Mouse (Mus musculus) limb, embryonic 14.5 days (tissue): ENCODE measurements around the gene Fkbp14. TPM values are rescaled to one million over a fixed set of nuclear protein-coding genes. Genes with fewer than 3 reads are reported as not detected.

ENCODE experiments used
- ATAC-seq: fragments of 200-750 bp; cut with Nextera tagmentation; 2 replicates; pipeline ENCODE4 v1.8.0; 2017; ENCODE audit warnings: low read depth, moderate number of reproducible peaks, moderate TSS enrichment; ENCODE audit not compliant: low FRiP score
- DNase-seq: peaks from one replicate; pipeline ENCODE4 v3.0.0-alpha.2; 2015; ENCODE audit warnings: low spot score
- H3K27ac ChIP-seq: fragments of 300-500 bp; sonication (generic); replicated peaks from 2 replicates; pipeline ENCODE4 v1.5.1; 2014; ENCODE audit warnings: low read depth, mild to moderate bottlenecking, low read length, moderate library complexity, mixed read lengths
- H3K27me3 ChIP-seq: fragments of 300-500 bp; sonication (generic); 2 replicates; pipeline ENCODE4 v1.6.1; 2014; ENCODE audit warnings: low read length, mixed read lengths; ENCODE audit not compliant: control insufficient read depth, insufficient read depth
- H3K36me3 ChIP-seq: fragments of 300-500 bp; sonication (generic); 2 replicates; pipeline ENCODE4 v1.6.1; 2014; ENCODE audit warnings: mild to moderate bottlenecking, low read length, moderate library complexity, mixed read lengths; ENCODE audit not compliant: control insufficient read depth, insufficient read depth
- H3K4me1 ChIP-seq: fragments of 300-500 bp; sonication (generic); 2 replicates; pipeline ENCODE4 v1.6.1; 2014; ENCODE audit warnings: antibody characterized with exemption, low read length, mixed read lengths; ENCODE audit not compliant: control insufficient read depth, insufficient read depth
- H3K4me2 ChIP-seq: fragments of 300-500 bp; sonication (generic); replicated peaks from 2 replicates; pipeline ENCODE4 v1.6.1; 2014; ENCODE audit warnings: low read depth, mild to moderate bottlenecking, low read length, moderate library complexity; ENCODE audit not compliant: severe bottlenecking
- H3K4me3 ChIP-seq: fragments of 300-500 bp; sonication (generic); replicated peaks from 2 replicates; pipeline ENCODE4 v1.5.1; 2014; ENCODE audit warnings: low read length
- H3K9ac ChIP-seq: fragments of 300-500 bp; sonication (generic); 2 replicates; pipeline ENCODE4 v1.6.1; 2014; ENCODE audit warnings: mild to moderate bottlenecking, low read depth, low read length, moderate library complexity; ENCODE audit not compliant: severe bottlenecking
- H3K9me3 ChIP-seq: fragments of 300-500 bp; sonication (generic); 2 replicates; pipeline ENCODE4 v1.6.1; 2016; ENCODE audit warnings: low read length; ENCODE audit not compliant: control insufficient read depth
- POLR2A ChIP-seq: fragments of 200-500 bp; IDR thresholded peaks from 2 replicates; pipeline ENCODE4 v1.8.0; 2012; ENCODE audit warnings: inconsistent platforms, mild to moderate bottlenecking, moderate library complexity, borderline replicate concordance; ENCODE audit not compliant: insufficient read depth, insufficient read length; ENCODE audit errors: extremely low read depth
- WGBS: fragments of 180-500 bp; shearing (Covaris S2); extraction: QIAGEN DNeasy Blood & Tissue Kit; methylation state at CpG from one replicate; pipeline ENCODE4 v1.1.7; 2014; 5-methylcytosine and 5-hydroxymethylcytosine counted together
- polyA plus RNA-seq, 2 experiments: library from polyadenylated mRNA; depleted of rRNA in 1 of 2; stranded (reverse) in 1 of 2; unstranded in 1 of 2; fragments of >200 nt; fragmentation: Nextera tagmentation in 1 of 2; extraction: Ambion mirVana in 1 of 2; gene quantifications; 2 replicates each; pipeline versions ENCODE4 v1.2.1 to v1.2.3; 2012 to 2014

Fkbp14 gene
- polyA plus RNA-seq, 2 experiments, result 57.0 to 71.0 TPM

DNA sequence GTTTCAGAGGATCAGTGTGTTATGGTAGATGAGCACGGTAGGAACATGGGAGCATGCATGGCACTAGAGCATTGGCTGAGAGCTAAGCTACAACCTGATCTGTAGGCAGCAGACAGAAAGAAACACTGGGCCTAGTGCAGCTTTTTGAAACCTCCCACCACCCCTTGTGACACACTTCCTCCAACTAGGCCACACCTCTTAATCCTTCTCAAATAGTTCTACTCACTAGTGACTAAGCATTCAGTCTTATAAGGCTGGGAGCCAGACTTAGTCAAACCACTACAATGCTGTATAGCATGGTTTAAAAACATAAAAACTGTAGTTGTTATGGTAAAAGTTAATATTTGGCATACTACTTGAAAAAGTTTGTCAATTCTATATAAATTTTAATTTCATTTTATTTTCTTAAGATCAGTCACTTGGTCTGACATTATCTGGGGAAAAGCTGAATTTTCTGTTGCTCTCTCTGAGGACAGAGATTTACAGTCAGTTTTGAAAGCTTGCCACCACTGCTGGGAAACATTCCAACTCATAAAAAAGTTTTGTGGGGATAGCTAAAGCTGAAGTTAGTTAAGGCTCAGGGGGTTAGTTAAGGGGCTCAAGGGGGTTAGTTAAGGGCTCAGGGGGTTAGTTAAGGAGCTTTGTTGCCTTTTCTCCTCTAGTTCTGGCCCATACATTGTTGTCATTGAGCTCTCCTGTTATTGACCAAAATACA is 7.0 kb upstream of the Fkbp14 start:
- DNase-seq, result peak; percentile 60
- no peak overlapping the region for H3K27ac ChIP-seq

DNA sequence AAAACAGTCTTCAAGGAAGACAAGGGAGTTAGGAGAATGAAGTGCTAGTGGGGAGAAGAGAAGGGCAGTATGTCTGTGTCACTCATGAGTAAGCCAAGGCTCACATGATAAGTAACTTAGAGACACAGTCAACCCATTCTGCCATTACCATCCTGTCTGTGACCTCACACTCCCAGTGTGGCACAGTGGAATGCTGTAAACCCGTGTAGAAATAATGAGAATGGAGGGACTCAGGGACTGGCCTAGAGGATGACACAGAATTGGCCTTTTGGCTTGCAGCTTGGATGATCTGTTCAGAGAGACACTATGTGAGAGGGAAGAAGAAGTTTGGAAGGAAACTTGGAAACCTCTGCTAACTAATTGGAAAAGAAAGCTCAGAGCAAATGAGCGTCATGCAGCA is 5.8 kb upstream of the Fkbp14 start:
- TF ChIP-seq POLR2A, result no peak
- H3K27ac ChIP-seq, result no peak overlapping the region
- H3K27me3 ChIP-seq, result no peaks in the 10 kb centered on the region
- H3K4me3 ChIP-seq, result no peak overlapping the region
- 76% methylated on average over 2 of the region's 2 CpGs for WGBS
- no peak overlapping the region for H3K4me2 ChIP-seq
- peaks cover 12% of the 10 kb centered on the region; the same call in 1 of the 2 replicates for H3K4me1 ChIP-seq
- no peak overlapping the region for H3K9ac ChIP-seq
- no peaks in the 10 kb centered on the region for H3K9me3 ChIP-seq
- ATAC-seq (no peak), DNase-seq (no peak)
- H3K36me3 ChIP-seq, result 0 out of 2 replicates have a peak, but pooled peaks cover 11% of the 10 kb centered on the region

More for the DNA sequence above, 7.0 kb upstream of the Fkbp14 start:
- H3K36me3 ChIP-seq, result peaks cover 14% of the 10 kb centered on the region; the same call in 1 of the 2 replicates
- WGBS, result 100% methylated on average over 1 of the region's 1 CpGs
- peak; percentile 50; the same call in 1 of the 2 replicates for ATAC-seq
- H3K4me1 ChIP-seq, result peaks cover 12% of the 10 kb centered on the region; the same call in 1 of the 2 replicates
- H3K4me3 ChIP-seq, result no peak overlapping the region
- H3K27me3 ChIP-seq, result no peaks in the 10 kb centered on the region
- TF ChIP-seq POLR2A, result no peak
- no peak overlapping the region for H3K9ac ChIP-seq
- H3K9me3 ChIP-seq, result no peaks in the 10 kb centered on the region; the same call in 1 of the 2 replicates
- 0 out of 2 replicates have a peak overlapping the region, but pooled peaks have one; percentile 2 for H3K4me2 ChIP-seq

DNA sequence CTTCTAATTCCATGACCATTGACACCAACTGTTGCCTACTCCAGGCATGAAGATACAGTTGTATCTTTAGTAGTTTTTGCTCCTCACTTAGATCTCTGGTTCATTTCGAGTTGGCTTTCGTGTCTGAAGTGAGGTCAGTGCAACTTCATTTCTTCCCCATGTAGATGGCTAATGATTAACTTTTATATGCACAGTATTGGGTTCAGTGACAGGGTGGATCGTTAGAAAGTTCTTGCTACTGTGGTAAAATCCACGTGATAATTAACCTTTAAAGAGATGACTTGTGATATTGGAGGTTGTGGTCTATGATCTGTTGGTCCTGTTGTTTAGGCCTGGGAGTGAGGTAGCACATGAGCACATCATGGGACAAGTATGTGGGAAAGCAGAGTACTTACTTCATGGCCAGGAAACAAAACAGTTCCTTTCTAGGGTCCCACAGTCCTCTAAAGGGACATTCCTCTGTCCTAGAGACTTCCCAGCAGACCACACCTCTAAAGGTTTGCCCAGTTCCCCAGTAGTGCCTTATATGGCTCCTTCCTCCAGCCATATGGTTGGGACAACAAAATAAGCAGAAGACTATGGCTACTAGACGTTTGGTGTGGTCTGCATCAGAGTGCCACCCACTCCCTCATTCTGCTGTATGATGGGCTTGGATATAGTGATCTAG is 3.7 kb upstream of the Fkbp14 start:
- no peak overlapping the region for H3K27ac ChIP-seq
- no peaks in the 10 kb centered on the region for H3K9me3 ChIP-seq
- H3K27me3 ChIP-seq, result no peaks in the 10 kb centered on the region
- H3K4me3 ChIP-seq, result no peak overlapping the region
- peaks cover 19% of the 10 kb centered on the region; the same call in 1 of the 2 replicates for H3K4me1 ChIP-seq
- WGBS, result 68% methylated on average over 5 of the region's 5 CpGs
- no peak overlapping the region for H3K4me2 ChIP-seq
- no peak for ATAC-seq
- TF ChIP-seq POLR2A, result no peak
- H3K9ac ChIP-seq, result no peak overlapping the region
- 0 out of 2 replicates have a peak, but pooled peaks cover 11% of the 10 kb centered on the region for H3K36me3 ChIP-seq
- no peak for DNase-seq

DNA sequence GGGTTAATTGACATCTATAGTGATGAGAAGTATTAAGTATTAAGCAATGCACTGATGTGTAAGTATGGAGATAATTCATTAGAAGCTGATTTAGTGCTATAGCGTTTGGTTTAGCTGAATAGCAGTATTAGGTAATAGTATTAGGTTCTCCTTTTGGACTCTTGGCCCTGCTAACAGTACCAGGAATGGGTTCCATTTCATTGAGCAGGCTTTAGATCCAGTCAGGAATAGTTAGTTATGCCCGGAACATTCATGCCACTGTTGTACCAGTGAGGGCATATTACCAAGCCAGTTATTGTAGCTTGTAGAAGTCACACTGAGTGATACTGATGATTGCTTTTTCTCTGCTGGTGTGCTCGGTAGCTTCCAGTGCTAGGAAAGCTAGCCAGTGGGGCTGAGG is 603 bp upstream of the Fkbp14 start:
- WGBS, result 91% methylated on average over 3 of the region's 3 CpGs
- Histone ChIP-seq H3K27ac (no peak overlapping the region), H3K9ac (no peak overlapping the region), H3K36me3 (0 out of 2 replicates have a peak, but pooled peaks cover 3% of the 10 kb centered on the region), H3K4me3 (no peak overlapping the region), H3K9me3 (no peaks in the 10 kb centered on the region), H3K4me2 (no peak overlapping the region), H3K4me1 (peaks cover 12% of the 10 kb centered on the region; the same call in 1 of the 2 replicates), H3K27me3 (no peaks in the 10 kb centered on the region)
- ATAC-seq (no peak), DNase-seq (no peak)
- no peak for TF ChIP-seq POLR2A

DNA sequence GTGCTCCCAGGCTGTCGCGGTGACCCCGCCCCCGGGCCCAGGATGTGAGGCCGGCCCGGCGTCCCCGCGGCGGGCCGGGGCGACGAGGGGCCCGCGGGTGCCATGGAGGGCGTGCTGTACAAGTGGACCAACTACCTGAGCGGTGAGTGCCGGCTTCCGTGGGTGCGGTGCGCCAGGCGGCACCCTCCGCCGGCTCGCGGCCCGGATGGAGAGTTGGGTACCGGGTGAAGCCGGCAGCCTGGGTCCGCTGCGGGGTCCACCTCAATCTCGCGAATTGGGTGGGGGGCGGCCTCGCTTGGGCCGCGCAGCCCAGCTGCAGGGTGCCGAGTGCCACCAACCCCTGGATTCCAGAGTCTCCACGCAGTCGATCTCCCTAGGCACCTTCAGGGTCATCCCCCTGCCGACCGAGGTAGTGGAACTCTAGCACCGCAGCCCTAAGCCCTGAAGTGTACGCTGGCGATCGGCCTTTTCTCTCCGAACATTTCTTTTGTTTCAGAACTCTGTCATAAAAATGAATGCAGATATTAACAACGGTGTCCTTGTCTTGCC is 1.7 kb downstream of the Fkbp14 start:
- ATAC-seq, result no peak
- Histone ChIP-seq H3K27ac (peak overlapping the region; percentile 52; the same call in 1 of the 2 replicates), H3K36me3 (no peaks in the 10 kb centered on the region), H3K4me1 (peaks cover 26% of the 10 kb centered on the region), H3K27me3 (no peaks in the 10 kb centered on the region), H3K9ac (peak overlapping the region; percentile 88), H3K4me2 (peak overlapping the region; percentile 78), H3K4me3 (peak overlapping the region; percentile 96), H3K9me3 (no peaks in the 10 kb centered on the region)
- under 1% methylated on average over 26 of the region's 48 CpGs for WGBS
- TF ChIP-seq POLR2A, result no peak
- no peak for DNase-seq
